Mouse (Mus musculus) adrenal gland, adult 8-10 months (tissue): Measurements from ENCODE around the gene Fxr2. TPM values are rescaled to one million over a fixed set of nuclear protein-coding genes. Genes with fewer than 3 reads are reported as not detected.
"Not testable (repeated sequence)": the region's sequence is repeated elsewhere in the genome, so short reads cannot be mapped to it uniquely, and the experiment has no call there.

Experiments
- DNase-seq: peaks from one replicate; pipeline ENCODE4 v3.0.0; 2022
- microRNA-seq, 2 experiments: library from miRNA; unstranded; fragments of <30 nt; microRNA quantifications; one replicate each; pipeline ENCODE4 v1.2.0; 2022
- total RNA-seq, 4 experiments: library from RNA; stranded (reverse); gene quantifications; 2 replicates each; pipeline ENCODE4 v1.2.4; 2022

The Fxr2 gene
- total RNA-seq, 4 experiments from 2014 or later = 75.8 to 112 (median 91.2) TPM

DNA sequence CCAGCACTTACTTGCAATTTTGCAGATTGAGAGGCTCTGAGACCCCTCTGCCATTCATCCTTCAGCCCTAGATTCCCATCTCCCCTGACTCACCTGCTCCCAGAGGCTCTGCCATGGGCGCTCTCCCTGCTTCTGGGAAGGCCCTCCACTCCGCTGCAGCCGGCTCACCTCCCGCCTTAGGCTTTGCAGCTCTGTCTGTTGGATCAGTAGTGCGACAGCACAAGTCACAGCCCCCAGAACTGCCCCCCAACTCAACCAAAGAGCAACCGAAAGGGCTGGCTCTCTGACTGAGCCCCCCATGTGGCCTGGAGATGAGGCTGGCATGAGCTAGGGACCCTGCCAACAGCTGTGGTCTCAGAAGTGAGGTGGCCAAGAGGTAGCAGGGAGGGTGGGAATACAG, 52.1 kb downstream of the Fxr2 start:
- DNase-seq = no peak

DNA sequence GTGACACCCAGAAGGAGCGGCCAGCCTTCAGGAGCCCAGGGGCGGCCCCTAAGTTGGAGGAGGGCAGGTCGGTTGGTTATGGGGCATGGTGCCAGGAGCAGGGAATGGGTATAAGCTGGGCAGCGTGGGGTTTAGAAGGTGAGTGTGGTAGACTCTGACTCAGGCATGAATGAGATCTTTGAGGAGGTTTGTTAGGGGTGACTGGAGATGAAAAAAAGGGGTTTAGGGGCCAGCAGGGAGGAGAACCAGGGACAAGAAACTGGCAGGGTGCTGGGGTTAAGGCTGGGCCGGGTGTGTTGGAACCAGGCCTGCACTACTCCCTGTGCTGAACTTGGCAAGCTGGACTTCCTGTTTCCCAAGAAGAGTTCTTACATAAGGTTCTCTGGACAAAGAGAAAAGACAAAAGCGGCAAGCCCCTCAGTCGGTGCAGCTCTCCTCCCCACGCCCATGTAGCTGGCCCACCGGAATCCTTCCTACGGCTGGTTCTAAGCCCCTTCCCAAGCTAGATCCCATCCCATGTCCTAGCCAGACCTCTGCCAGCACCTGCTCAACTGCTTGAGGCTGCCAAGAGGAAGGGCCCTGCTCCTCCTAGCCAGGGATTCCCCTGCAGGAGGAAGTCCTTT, 52.8 kb downstream of the Fxr2 start, which contains the start of gene Tnfsf13:
Tnfsf13 (minus strand) TSS at position 259 of the 623 bp plus-strand sequence.
- DNase-seq = peak; percentile 81

GRCm38 (mm10) chr11:69686377-69686776, 53.6 kb downstream of the Fxr2 start:
- DNase-seq = no peak

DNA sequence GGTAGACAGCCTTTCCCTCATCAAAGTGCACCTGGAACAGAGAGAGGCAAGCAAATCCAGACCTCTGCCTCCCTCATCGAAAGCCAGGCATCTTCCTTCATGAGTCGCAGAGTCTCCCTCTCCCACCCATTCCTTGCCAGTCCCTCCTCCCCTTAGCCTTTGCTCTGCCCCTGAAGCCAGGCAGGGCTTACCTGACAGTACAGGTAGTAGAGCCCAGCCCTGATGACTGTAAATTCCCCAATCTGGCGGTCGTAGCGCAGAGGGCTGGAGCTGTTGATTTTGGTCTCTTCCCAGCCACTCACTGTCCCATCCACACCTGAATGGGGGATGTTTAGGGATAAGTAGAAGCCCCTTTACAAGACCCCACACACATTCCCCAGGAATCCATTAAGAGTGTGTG, 54.3 kb downstream of the Fxr2 start:
- DNase-seq = no peak

DNA sequence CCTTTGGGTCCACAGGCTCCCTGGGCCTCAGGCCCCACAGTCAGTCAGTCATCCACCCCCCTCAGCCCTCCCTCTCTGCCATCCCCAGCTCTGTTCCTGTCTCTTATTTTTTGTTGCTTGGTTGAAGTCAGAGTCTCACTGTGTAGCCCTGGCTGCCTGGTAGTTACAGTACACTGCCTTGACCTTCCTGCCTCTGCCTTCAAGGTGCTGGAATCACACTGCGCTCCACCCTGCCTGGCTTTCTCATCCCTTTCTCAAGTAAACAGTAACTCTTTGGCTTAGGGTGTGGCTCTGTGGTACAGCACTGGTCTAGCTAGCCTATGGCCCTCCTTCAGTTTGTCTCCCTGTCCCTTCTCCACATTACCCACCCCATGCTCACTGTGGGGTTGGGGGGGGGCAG, 57.1 kb downstream of the Fxr2 start:
- no peak for DNase-seq

GRCm38 (mm10) chr11:69692196-69692811, 59.5 kb downstream of the Fxr2 start:
- DNase-seq = no peak

GRCm38 (mm10) chr11:69692863-69693262, 60.1 kb downstream of the Fxr2 start:
- DNase-seq = no peak

DNA sequence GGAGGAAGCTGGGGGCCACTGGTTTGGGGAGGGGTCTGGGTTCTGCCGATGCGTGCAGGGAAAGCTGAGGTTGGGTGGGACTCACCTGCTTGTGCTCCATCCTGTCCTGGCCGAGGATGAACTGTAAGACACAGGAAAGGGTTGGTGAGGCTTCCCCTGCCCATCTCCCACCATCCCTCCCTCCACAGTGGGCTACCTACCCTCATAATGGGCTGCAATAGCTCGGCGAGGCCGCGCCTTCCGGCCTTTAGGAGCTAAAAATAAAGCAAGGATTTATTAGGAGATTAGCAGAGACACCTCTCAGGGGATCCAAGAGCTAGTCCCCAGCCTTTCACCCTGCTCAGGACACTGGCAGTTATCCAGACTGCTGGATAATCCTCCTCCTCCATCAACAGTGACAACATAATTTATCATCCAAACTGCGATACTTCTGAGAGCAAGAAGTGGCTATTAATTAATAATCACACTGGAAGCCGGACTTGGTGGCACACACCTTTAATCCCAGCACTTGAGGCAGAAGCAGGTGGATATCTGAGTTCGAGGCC, 60.7 kb downstream of the Fxr2 start:
- no peak for DNase-seq

GRCm38 (mm10) chr11:69695046-69695360, 62.2 kb downstream of the Fxr2 start:
- no peak for DNase-seq

DNA sequence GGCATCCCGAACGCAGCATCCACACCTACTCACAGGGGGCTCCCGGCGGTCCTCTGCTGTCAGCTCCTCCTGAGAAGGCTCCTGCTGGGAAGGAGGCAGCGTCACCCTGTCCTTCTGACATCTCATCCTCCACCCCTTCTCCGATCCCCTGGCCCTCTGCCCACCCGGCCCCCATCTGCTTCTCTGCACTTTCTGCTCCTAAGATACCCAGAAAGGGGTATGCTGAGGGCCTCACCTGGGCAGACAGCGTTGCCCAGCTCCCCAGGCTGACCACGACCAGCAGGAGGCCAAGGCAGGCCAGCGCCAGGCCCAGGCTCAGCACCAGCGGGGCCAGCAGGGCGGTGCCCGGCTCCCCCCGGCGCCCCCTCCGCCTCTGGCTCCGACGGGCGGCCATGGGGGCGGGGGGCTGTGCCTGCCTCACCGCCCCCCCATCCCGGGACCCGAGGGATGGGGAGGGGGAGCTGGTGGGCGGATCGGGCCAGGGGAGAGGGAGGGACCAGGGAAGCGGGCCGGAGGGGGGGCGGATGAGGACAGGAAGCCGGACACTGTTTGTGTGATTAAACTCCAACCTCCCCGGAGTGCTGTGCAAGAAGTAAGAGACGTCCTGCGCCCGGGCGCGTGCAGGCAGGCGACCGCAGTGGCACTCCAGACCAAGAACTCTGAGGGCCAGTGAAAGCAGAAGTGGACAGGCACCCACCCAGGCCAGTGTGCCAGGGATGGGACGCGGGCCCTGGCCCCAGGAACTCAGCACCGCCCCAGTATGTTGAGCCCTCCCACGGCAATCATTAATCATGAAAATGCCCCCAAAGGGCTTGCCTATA, 62.8 kb downstream of the Fxr2 start, which contains the start of the genes Tnfsf12 and Tnfsfm13:
Tnfsf12 (minus strand) TSS at position 489 of the 821 bp plus-strand sequence.
Tnfsfm13 (minus strand) TSS at position 738 of the 821 bp plus-strand sequence.
- DNase-seq = peak; percentile 72

DNA sequence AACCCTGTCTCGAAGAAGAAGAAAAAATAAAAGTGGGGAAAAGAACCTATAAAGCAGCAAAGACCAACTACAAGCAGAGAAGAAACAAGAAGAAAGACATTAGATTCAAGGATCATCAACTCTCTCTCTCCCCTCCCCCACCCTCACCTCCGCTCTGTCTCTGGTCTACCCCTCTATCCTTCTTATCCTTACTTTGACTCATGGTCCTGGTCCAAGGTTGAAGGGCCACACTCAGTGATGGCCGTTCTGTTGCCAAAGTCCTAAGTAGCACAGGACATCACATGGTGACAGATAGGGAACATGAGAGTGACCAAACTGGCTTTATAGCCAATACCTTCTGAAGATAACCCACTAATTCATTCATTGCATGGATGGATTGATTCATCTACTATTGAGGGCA, 64.6 kb downstream of the Fxr2 start:
- no peak for DNase-seq

DNA sequence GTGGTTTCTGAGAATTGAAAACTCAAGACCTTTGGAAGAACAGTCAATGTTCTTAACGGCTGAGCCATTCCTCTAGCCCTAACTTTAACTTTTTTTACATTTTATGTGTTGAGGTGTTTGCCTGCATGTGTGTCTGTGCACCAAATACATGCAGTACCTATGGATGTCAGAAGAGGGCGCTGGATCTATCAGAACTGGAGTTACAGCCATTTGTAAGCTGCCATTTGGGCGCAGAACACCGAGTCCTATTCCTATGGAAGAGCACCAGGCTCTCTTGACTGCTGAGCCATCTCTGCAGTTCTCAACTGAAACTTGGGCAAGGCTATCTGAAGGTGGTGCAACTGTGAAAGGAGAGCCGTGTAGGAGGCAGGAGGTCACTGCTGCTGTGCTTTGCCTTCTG, 65.8 kb downstream of the Fxr2 start:
- DNase-seq = no peak

- DNase-seq = no peak
Measured at GRCm38 (mm10) chr11:69699595-69699994, 66.8 kb downstream of the Fxr2 start.

DNA sequence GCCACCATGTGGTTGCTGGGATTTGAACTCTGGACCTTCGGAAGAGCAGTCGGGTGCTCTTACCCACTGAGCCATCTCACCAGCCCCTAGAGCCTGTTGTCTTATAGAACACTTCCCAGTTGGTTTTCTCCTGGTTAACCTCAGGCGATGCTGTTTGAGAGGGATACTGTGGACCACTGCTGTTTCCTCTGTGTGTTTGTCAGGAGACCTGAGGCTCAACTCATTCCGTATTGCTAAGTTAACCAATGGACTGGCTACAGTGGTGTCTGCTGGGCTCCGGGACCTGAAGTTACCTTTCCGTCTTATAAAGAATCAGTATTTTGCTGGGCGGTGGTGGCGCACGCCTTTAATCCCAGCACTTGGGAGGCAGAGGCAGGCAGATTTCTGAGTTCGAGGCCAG, 70.1 kb downstream of the Fxr2 start:
- DNase-seq = not testable (repeated sequence)

Small RNAs within 50 kb of the gene (microRNA-seq; reads per million reads assigned to microRNA genes)
- gene Mir1934 (3.7 to 4.2 reads per million in 2 experiments), gene Mir467f (0 reads per million in 2 experiments)

Other genes with a start within 250 kb of the Fxr2 start
- gene Naa38, start 237.5 kb upstream of the Fxr2 start, total RNA-seq = 100 to 1,000 TPM; 138 to 160 (median 154) TPM
- gene Cyb5d1, start 237.4 kb upstream of the Fxr2 start, total RNA-seq = 10 to 100 TPM; 53.9 to 65.7 (median 60.5) TPM
- gene Tmem88, start 234.8 kb upstream of the Fxr2 start, total RNA-seq = 10 to 100 TPM in 2 of 4 experiments, 1 to 10 TPM in 2; 6.3 to 16.0 (median 10.4) TPM
- gene Kdm6b, start 219.3 kb upstream of the Fxr2 start, total RNA-seq = 10 to 100 TPM; 20.4 to 44.2 (median 35.1) TPM
- gene Dnah2, start 83.9 kb upstream of the Fxr2 start, total RNA-seq = 1 to 10 TPM in 1 of 4 experiments, under 1 TPM in 3; 0.14 to 1.0 (median 0.70) TPM
- under 1 TPM; 0.77 to 0.86 (median 0.81) TPM for gene Efnb3, start 72.8 kb upstream of the Fxr2 start, total RNA-seq
- gene Wrap53, start 52.7 kb upstream of the Fxr2 start, total RNA-seq = 10 to 100 TPM in 3 of 4 experiments, 1 to 10 TPM in 1; 9.1 to 11.9 (median 11.0) TPM
- 10 to 100 TPM; 57.6 to 71.1 (median 64.0) TPM for gene Trp53, start 52.6 kb upstream of the Fxr2 start, total RNA-seq
- gene Atp1b2, start 27.0 kb upstream of the Fxr2 start, total RNA-seq = 10 to 100 TPM; 22.5 to 47.8 (median 38.2) TPM
- gene Shbg, start 15.1 kb upstream of the Fxr2 start, total RNA-seq = not detected
- gene Sat2, start 11.0 kb upstream of the Fxr2 start, total RNA-seq = 10 to 100 TPM in 2 of 4 experiments, 1 to 10 TPM in 2; 7.3 to 17.8 (median 12.8) TPM
- not detected for gene Sox15, start 22.3 kb downstream of the Fxr2 start, total RNA-seq
- 100 to 1,000 TPM; 107 to 123 (median 113) TPM for gene Mpdu1, start 29.7 kb downstream of the Fxr2 start, total RNA-seq
- gene Cd68, start 33.2 kb downstream of the Fxr2 start, total RNA-seq = 10 to 100 TPM; 17.9 to 43.8 (median 30.0) TPM
- 100 to 1,000 TPM; 500 to 614 (median 555) TPM for gene Eif4a1, start 39.4 kb downstream of the Fxr2 start, total RNA-seq
- 10 to 100 TPM; 72.5 to 92.1 (median 85.0) TPM for gene Senp3, start 49.1 kb downstream of the Fxr2 start, total RNA-seq
- gene Tnfsf13, start 52.8 kb downstream of the Fxr2 start, total RNA-seq = 1 to 10 TPM; 2.5 to 7.3 (median 4.5) TPM
- 10 to 100 TPM; 24.1 to 47.6 (median 36.3) TPM for gene Tnfsf12, start 62.9 kb downstream of the Fxr2 start, total RNA-seq
- 1 to 10 TPM; 3.4 to 8.4 (median 7.9) TPM for gene Tnfsfm13, start 63.1 kb downstream of the Fxr2 start, total RNA-seq
- 100 to 1,000 TPM in 2 of 4 experiments, 10 to 100 TPM in 2; 85.2 to 125 (median 101) TPM for gene Polr2a, start 125.6 kb downstream of the Fxr2 start, total RNA-seq
- gene Slc35g3, start 129.0 kb downstream of the Fxr2 start, total RNA-seq = not detected
- gene Zbtb4, start 132.9 kb downstream of the Fxr2 start, total RNA-seq = 100 to 1,000 TPM in 2 of 4 experiments, 10 to 100 TPM in 2; 73.0 to 121 (median 97.6) TPM
- gene Chrnb1, start 163.0 kb downstream of the Fxr2 start, total RNA-seq = 1 to 10 TPM; 1.5 to 8.1 (median 5.0) TPM
- 10 to 100 TPM in 2 of 4 experiments, 1 to 10 TPM in 2; 2.5 to 32.7 (median 16.9) TPM for gene Fgf11, start 168.9 kb downstream of the Fxr2 start, total RNA-seq
- 1 to 10 TPM in 1 of 4 experiments, under 1 TPM in 3; 0.45 to 1.1 (median 0.72) TPM for gene Tmem102, start 172.6 kb downstream of the Fxr2 start, total RNA-seq
- not detected for gene Gm39566, start 182.3 kb downstream of the Fxr2 start, total RNA-seq
- not detected for gene Spem2, start 185.5 kb downstream of the Fxr2 start, total RNA-seq
- under 1 TPM in 1 of 4 experiments, not detected in 3; 0.38 TPM for gene Spem1, start 189.2 kb downstream of the Fxr2 start, total RNA-seq
- 10 to 100 TPM; 22.2 to 48.7 (median 35.8) TPM for gene Nlgn2, start 204.8 kb downstream of the Fxr2 start, total RNA-seq
- gene Tmem256, start 205.5 kb downstream of the Fxr2 start, total RNA-seq = 100 to 1,000 TPM; 122 to 164 (median 149) TPM
- 10 to 100 TPM; 40.2 to 69.1 (median 62.1) TPM for gene Plscr3, start 213.4 kb downstream of the Fxr2 start, total RNA-seq
- gene Tnk1, start 225.7 kb downstream of the Fxr2 start, total RNA-seq = under 1 TPM in 2 of 4 experiments, not detected in 2; 0.11 to 0.20 TPM
- gene Tmem95, start 245.0 kb downstream of the Fxr2 start, total RNA-seq = not detected
- 1 to 10 TPM; 4.3 to 6.2 (median 5.5) TPM for gene Kctd11, start 248.4 kb downstream of the Fxr2 start, total RNA-seq